Mouse (Mus musculus) thymus, adult 2 months (tissue): ENCODE data around the gene Map1lc3b.

Source experiments
- CTCF ChIP-seq: fragments of 200-500 bp; IDR thresholded peaks from 2 replicates; pipeline ENCODE4 v1.5.1; 2012; ENCODE audit warnings: mild to moderate bottlenecking, control low read depth, low read length, moderate library complexity, borderline replicate concordance; ENCODE audit not compliant: control insufficient read depth, poor library complexity, insufficient read depth; ENCODE audit errors: extremely low read depth
- POLR2A ChIP-seq: fragments of 200-500 bp; IDR thresholded peaks from 2 replicates; pipeline ENCODE4 v1.6.1; 2012; ENCODE audit warnings: mild to moderate bottlenecking, low read length, control low read depth, moderate library complexity; ENCODE audit not compliant: control insufficient read depth, poor library complexity, insufficient read depth; ENCODE audit errors: extremely low read depth

DNA sequence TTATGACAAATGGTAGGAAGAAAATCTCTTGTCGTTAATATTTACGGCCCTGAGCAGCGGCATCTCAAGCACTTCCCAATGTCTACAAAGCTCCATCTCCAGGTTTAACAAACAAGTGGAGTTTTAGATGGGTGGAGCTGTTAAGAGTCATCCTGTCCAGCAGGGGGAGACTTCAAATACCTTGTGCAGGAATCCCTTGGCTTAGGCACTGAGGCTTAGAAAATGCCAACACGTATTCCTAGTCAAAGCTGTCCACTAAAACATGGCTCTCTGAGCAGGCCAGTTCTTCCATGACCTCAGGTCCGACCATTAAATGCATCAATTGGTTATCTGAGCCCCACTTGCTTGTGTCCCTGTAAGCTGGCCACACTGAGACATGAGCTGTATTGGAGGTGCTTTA is 17.5 kb downstream of the Map1lc3b start:
- TF ChIP-seq CTCF: no peak
- TF ChIP-seq POLR2A: no peak
